Mouse (Mus musculus) CH12.LX (cell line): Measurements from ENCODE around the gene Fam20c. TPM values are rescaled to one million over a fixed set of nuclear protein-coding genes. Genes with fewer than 3 reads are reported as not detected.

Experiments
- DNase-seq: peaks from one replicate; pipeline ENCODE4 v3.0.0-alpha.2; 2013; ENCODE audit errors: extremely low read depth
- H3K27ac ChIP-seq: 2 replicates; pipeline ENCODE4 v1.5.1; 2012; ENCODE audit warnings: low read depth, mild to moderate bottlenecking, control low read depth, moderate library complexity; ENCODE audit not compliant: insufficient read depth
- H3K27me3 ChIP-seq: replicated peaks from 2 replicates; pipeline ENCODE3; 2012; ENCODE audit warnings: inconsistent platforms
- H3K36me3 ChIP-seq, 2 experiments: replicated peaks in 1 of 2; 2 replicates each; pipeline versions ENCODE3 to v1.6.1; 2012; ENCODE audit warnings: inconsistent platforms in 1 of 2, low read length in 1 of 2, mild to moderate bottlenecking in 1 of 2, mixed read lengths in 1 of 2, moderate library complexity in 1 of 2; ENCODE audit not compliant: control insufficient read depth in 1 of 2, insufficient read depth in 1 of 2
- H3K4me1 ChIP-seq, 2 experiments: 2 replicates each; pipeline ENCODE4 v1.6.1; 2012; ENCODE audit warnings: inconsistent platforms in 1 of 2, moderate library complexity in 1 of 2; ENCODE audit not compliant: insufficient read depth in 2 of 2, control insufficient read depth in 1 of 2
- H3K4me2 ChIP-seq: 2 replicates; pipeline ENCODE4 v1.6.1; 2012; ENCODE audit warnings: low read depth, mild to moderate bottlenecking, control low read depth; ENCODE audit not compliant: poor library complexity, insufficient read depth, severe bottlenecking
- H3K4me3 ChIP-seq, 3 experiments: fragments of 150-350 bp in 1 of 3; sonication (generic) in 1 of 3; replicated peaks in 1 of 3; 2 replicates each; pipeline versions ENCODE3 to v1.5.1; 2011 to 2012; ENCODE audit warnings: low read depth in 2 of 3, low read length in 2 of 3, mild to moderate bottlenecking in 2 of 3, moderate library complexity in 2 of 3, control low read depth in 1 of 3, improper control_type of control experiment in 1 of 3, inconsistent platforms in 1 of 3, mixed read lengths in 1 of 3; ENCODE audit not compliant: poor library complexity in 1 of 3
- H3K79me2 ChIP-seq: replicated peaks from 2 replicates; pipeline ENCODE4 v1.6.1; 2012; ENCODE audit warnings: mild to moderate bottlenecking, moderate library complexity; ENCODE audit not compliant: control insufficient read depth, poor library complexity, insufficient read depth, severe bottlenecking; ENCODE audit errors: extremely low read depth
- H3K9ac ChIP-seq: 2 replicates; pipeline ENCODE4 v1.6.1; 2012; ENCODE audit warnings: low read depth, mild to moderate bottlenecking, control low read depth, moderate library complexity; ENCODE audit not compliant: insufficient read depth
- H3K9me3 ChIP-seq: replicated peaks from 2 replicates; pipeline ENCODE3; 2012; ENCODE audit warnings: low read length, inconsistent platforms, mixed read lengths
- CHD1 ChIP-seq: IDR thresholded peaks from 2 replicates; pipeline ENCODE4 v1.6.1; 2012; ENCODE audit warnings: low read depth, low read length, improper control_type of control experiment, inconsistent platforms
- CHD2 ChIP-seq: IDR thresholded peaks from 2 replicates; pipeline ENCODE4 v1.6.1; 2011; ENCODE audit warnings: low read length, improper control_type of control experiment
- ELF1 ChIP-seq: IDR thresholded peaks from 2 replicates; pipeline ENCODE4 v1.6.1; 2014; ENCODE audit warnings: low read depth, mild to moderate bottlenecking, inconsistent platforms, low read length, improper control_type of control experiment
- EP300 ChIP-seq: IDR thresholded peaks from 2 replicates; pipeline ENCODE4 v1.6.1; 2011; ENCODE audit warnings: low read length, improper control_type of control experiment
- HCFC1 ChIP-seq: IDR thresholded peaks from 2 replicates; pipeline ENCODE4 v1.6.1; 2012; ENCODE audit warnings: low read depth, mild to moderate bottlenecking, inconsistent platforms, low read length, improper control_type of control experiment
- IRF4 ChIP-seq: IDR thresholded peaks from 2 replicates; pipeline ENCODE4 v1.6.1; 2014; ENCODE audit warnings: low read depth, mild to moderate bottlenecking, inconsistent platforms, low read length, improper control_type of control experiment
- MAX ChIP-seq: IDR thresholded peaks from 2 replicates; pipeline ENCODE4 v1.6.1; 2011; ENCODE audit warnings: low read length, improper control_type of control experiment
- MAZ ChIP-seq: IDR thresholded peaks from 2 replicates; pipeline ENCODE4 v1.6.1; 2012; ENCODE audit warnings: low read depth, mild to moderate bottlenecking, inconsistent platforms, low read length, improper control_type of control experiment, moderate library complexity
- MEF2A ChIP-seq: IDR thresholded peaks from 2 replicates; pipeline ENCODE4 v1.6.1; 2014; ENCODE audit warnings: low read depth, mild to moderate bottlenecking, inconsistent platforms, low read length, improper control_type of control experiment, borderline replicate concordance
- NRF1 ChIP-seq: IDR thresholded peaks from 2 replicates; pipeline ENCODE4 v1.6.1; 2014; ENCODE audit warnings: low read depth, mild to moderate bottlenecking, inconsistent platforms, low read length, improper control_type of control experiment, moderate library complexity
- PAX5 ChIP-seq: IDR thresholded peaks from 2 replicates; pipeline ENCODE4 v1.6.1; 2012; ENCODE audit warnings: low read length, inconsistent platforms, mixed read lengths
- POLR2AphosphoS2 ChIP-seq: IDR thresholded peaks from 2 replicates; pipeline ENCODE4 v1.6.1; 2011; ENCODE audit warnings: low read depth, low read length, improper control_type of control experiment
- SIN3A ChIP-seq: IDR thresholded peaks from 2 replicates; pipeline ENCODE4 v1.6.1; 2012; ENCODE audit warnings: low read length, improper control_type of control experiment, inconsistent platforms
- SMC3 ChIP-seq: IDR thresholded peaks from 2 replicates; pipeline ENCODE4 v1.6.1; 2011; ENCODE audit warnings: low read depth, low read length, improper control_type of control experiment
- UBTF ChIP-seq: IDR thresholded peaks from 2 replicates; pipeline ENCODE4 v1.6.1; 2012; ENCODE audit warnings: low read depth, mild to moderate bottlenecking, inconsistent platforms, low read length, improper control_type of control experiment, moderate library complexity
- USF1 ChIP-seq: IDR thresholded peaks from 2 replicates; pipeline ENCODE4 v1.6.1; 2014; ENCODE audit warnings: low read depth, mild to moderate bottlenecking, inconsistent platforms, low read length, improper control_type of control experiment
- ZMIZ1 ChIP-seq: IDR thresholded peaks from 2 replicates; pipeline ENCODE4 v1.6.1; 2012; ENCODE audit warnings: low read depth, mild to moderate bottlenecking, inconsistent platforms, low read length, improper control_type of control experiment
- ZNF384 ChIP-seq: IDR thresholded peaks from 2 replicates; pipeline ENCODE4 v1.6.1; 2012; ENCODE audit warnings: low read depth, low read length, improper control_type of control experiment, inconsistent platforms
- dilution Hi-C: fragments of 300-500 bp; cut with MboI; formaldehyde crosslinking; loops from 2 replicates; pipeline ENCODE4 v1.14.3; 2020; ENCODE audit warnings: low sequenced_read_pairs; ENCODE audit not compliant: extremely low pct_unique_long_range_greater_than_20kb, extremely low pct_ligation_motif_present
- in situ Hi-C: fragments of 300-500 bp; cut with MboI; formaldehyde crosslinking; loops from 3 replicates; pipeline ENCODE4 v1.14.3; 2019; ENCODE audit warnings: low sequenced_read_pairs, low pct_ligation_motif_present, low pct_unique_long_range_greater_than_20kb, mixed read lengths
- polyA plus RNA-seq: library from polyadenylated mRNA; unstranded; fragments of >175 nt; gene quantifications from 2 replicates; pipeline ENCODE4 v1.2.1, GENCODE M21; 2012; ENCODE audit warnings: low read depth; ENCODE audit not compliant: insufficient read length
- total RNA-seq, 2 experiments: library from RNA; depleted of rRNA; stranded (reverse); fragments of 300-350 nt in 1 of 2; fragments of >200 nt in 1 of 2; gene quantifications; 2 replicates each; pipeline ENCODE4 v1.2.3; 2012 to 2014

The Fam20c gene
- total and polyA plus RNA-seq, 3 experiments = 0.13 to 0.84 (median 0.15) TPM

DNA sequence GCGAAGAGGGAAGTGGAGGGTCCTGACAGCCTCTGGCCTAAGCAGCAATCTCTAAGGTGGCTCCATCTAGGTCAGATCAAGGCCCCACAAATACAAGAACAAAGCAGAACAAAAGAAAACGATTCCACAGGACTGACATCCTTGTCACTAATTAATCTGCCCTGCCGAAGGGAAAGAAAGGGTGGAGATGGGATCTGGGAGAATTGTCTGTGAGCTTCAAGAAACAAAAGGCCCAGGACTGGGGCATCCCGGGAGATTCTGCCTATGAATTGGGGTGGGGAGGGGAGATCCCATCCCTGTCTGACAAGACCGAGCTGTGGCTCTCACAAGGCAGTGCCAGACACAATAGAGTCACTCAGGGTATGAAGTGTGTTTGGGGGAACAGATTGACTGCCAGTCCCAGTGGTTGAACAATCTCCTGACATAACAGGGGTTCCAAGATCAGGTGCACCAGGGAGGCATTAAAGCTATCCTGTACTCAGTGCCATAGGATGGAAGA is 7.6 kb downstream of the Fam20c start:
- Histone ChIP-seq H3K4me1 (no peaks in the 10 kb centered on the region), H3K79me2 (no peaks in the 10 kb centered on the region), H3K27me3 (peaks cover 10% of the 10 kb centered on the region), H3K27ac (no peak overlapping the region), H3K9me3 (no peaks in the 10 kb centered on the region), H3K9ac (no peak overlapping the region), H3K4me3 (no peak overlapping the region), H3K4me2 (no peak overlapping the region), H3K36me3 (no peaks in the 10 kb centered on the region)
- in situ Hi-C loops (loop anchor here (5.0 kb wide), 1 partner anchor 40 kb away; no protein-coding TSS in a partner anchor), dilution Hi-C loops (no loop called here)
- no peak for TF ChIP-seq SIN3A
- TF ChIP-seq MAX = no peak
- no peak for TF ChIP-seq SMC3
- no peak for TF ChIP-seq ELF1
- no peak for TF ChIP-seq IRF4
- no peak for TF ChIP-seq MEF2A
- TF ChIP-seq MAZ = no peak
- no peak for TF ChIP-seq ZMIZ1
- TF ChIP-seq CHD1 = no peak
- no peak for TF ChIP-seq NRF1
- no peak for TF ChIP-seq EP300
- no peak for TF ChIP-seq ZNF384
- TF ChIP-seq USF1 = no peak
- DNase-seq = no peak

DNA sequence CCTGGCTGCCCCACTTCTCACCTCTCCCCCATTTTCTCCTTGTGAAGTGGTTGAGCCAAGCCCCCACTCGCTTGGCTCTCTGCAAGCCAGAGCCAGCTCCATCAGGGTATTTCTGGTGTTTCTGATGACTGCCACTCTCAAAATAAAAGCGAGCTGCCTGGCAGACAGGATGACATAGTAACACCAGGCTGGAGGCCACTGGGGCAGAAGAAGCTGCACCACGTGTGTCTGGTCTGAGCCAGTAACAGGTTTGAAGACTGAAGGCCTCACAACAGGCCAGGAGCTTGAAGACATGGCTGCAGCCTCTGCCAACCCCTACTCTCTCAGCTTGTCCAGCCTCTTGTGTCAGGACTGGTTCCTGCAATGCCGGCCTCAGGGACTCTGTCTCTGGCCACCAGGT is 8.0 kb downstream of the Fam20c start:
- Histone ChIP-seq H3K36me3 (no peaks in the 10 kb centered on the region), H3K4me1 (no peaks in the 10 kb centered on the region), H3K27me3 (peaks cover 10% of the 10 kb centered on the region), H3K79me2 (no peaks in the 10 kb centered on the region), H3K9ac (no peak overlapping the region), H3K4me3 (no peak overlapping the region), H3K4me2 (no peak overlapping the region), H3K27ac (no peak overlapping the region), H3K9me3 (no peaks in the 10 kb centered on the region)
- TF ChIP-seq SIN3A (no peak), CHD2 (no peak), MAZ (no peak), HCFC1 (no peak), UBTF (no peak), ZNF384 (no peak), PAX5 (no peak), POLR2AphosphoS2 (no peak), ELF1 (no peak), IRF4 (no peak)
- in situ Hi-C loops = loop anchor here (5.0 kb wide), 1 partner anchor 40 kb away; no protein-coding TSS in a partner anchor
- DNase-seq = no peak
- dilution Hi-C loops = no loop called here
